Mouse (Mus musculus) CH12.LX (cell line): ENCODE measurements around the gene Thsd4.

Experiments
- CHD1 ChIP-seq: IDR thresholded peaks from 2 replicates; pipeline ENCODE4 v1.6.1; 2012; ENCODE audit warnings: low read depth, low read length, improper control_type of control experiment, inconsistent platforms
- CTCF ChIP-seq, 2 experiments: IDR thresholded peaks in 1 of 2; conservative IDR thresholded peaks in 1 of 2; 2 replicates each; pipeline ENCODE4 v1.5.1; 2011 to 2012; ENCODE audit warnings: low read depth in 2 of 2, low read length in 2 of 2, improper control_type of control experiment in 1 of 2, inconsistent platforms in 1 of 2, mild to moderate bottlenecking in 1 of 2, moderate library complexity in 1 of 2
- HCFC1 ChIP-seq: IDR thresholded peaks from 2 replicates; pipeline ENCODE4 v1.6.1; 2012; ENCODE audit warnings: low read depth, mild to moderate bottlenecking, inconsistent platforms, low read length, improper control_type of control experiment
- MAX ChIP-seq: IDR thresholded peaks from 2 replicates; pipeline ENCODE4 v1.6.1; 2011; ENCODE audit warnings: low read length, improper control_type of control experiment
- MEF2A ChIP-seq: IDR thresholded peaks from 2 replicates; pipeline ENCODE4 v1.6.1; 2014; ENCODE audit warnings: low read depth, mild to moderate bottlenecking, inconsistent platforms, low read length, improper control_type of control experiment, borderline replicate concordance
- MXI1 ChIP-seq: IDR thresholded peaks from 2 replicates; pipeline ENCODE4 v1.6.1; 2011; ENCODE audit warnings: mild to moderate bottlenecking, low read depth, low read length, improper control_type of control experiment
- NELFE ChIP-seq: IDR thresholded peaks from 2 replicates; pipeline ENCODE4 v1.6.1; 2011; ENCODE audit warnings: low read depth, low read length, improper control_type of control experiment
- NRF1 ChIP-seq: IDR thresholded peaks from 2 replicates; pipeline ENCODE4 v1.6.1; 2014; ENCODE audit warnings: low read depth, mild to moderate bottlenecking, inconsistent platforms, low read length, improper control_type of control experiment, moderate library complexity
- POLR2AphosphoS2 ChIP-seq: IDR thresholded peaks from 2 replicates; pipeline ENCODE4 v1.6.1; 2011; ENCODE audit warnings: low read depth, low read length, improper control_type of control experiment
- SIN3A ChIP-seq: IDR thresholded peaks from 2 replicates; pipeline ENCODE4 v1.6.1; 2012; ENCODE audit warnings: low read length, improper control_type of control experiment, inconsistent platforms
- USF1 ChIP-seq: IDR thresholded peaks from 2 replicates; pipeline ENCODE4 v1.6.1; 2014; ENCODE audit warnings: low read depth, mild to moderate bottlenecking, inconsistent platforms, low read length, improper control_type of control experiment
- ZC3H11A ChIP-seq: IDR thresholded peaks from 2 replicates; pipeline ENCODE4 v1.6.1; 2012; ENCODE audit warnings: low read depth, mild to moderate bottlenecking, inconsistent platforms, low read length, improper control_type of control experiment
- ZKSCAN1 ChIP-seq: IDR thresholded peaks from 2 replicates; pipeline ENCODE4 v1.6.1; 2012; ENCODE audit warnings: low read depth, inconsistent platforms, low read length, improper control_type of control experiment, borderline replicate concordance
- ZMIZ1 ChIP-seq: IDR thresholded peaks from 2 replicates; pipeline ENCODE4 v1.6.1; 2012; ENCODE audit warnings: low read depth, mild to moderate bottlenecking, inconsistent platforms, low read length, improper control_type of control experiment

DNA sequence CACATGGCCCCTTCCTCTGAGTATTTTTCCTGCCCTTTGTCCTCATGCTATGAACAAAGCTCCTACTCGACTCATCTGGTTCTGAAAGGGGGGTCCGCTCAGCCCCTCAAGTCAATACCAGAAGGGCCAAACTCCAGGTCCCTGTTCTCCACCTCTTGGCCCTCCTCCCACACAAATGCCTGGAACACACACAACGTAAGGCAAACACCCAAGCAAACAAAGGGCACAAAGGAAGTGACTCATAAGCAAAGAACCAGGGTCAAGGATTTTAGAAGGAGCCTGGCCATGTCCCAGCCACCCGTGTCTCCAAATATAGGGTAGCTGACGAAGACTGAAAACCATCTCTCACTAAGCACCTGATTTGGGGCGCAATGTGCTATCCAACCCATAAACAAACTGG, 19.6 kb downstream of the Thsd4 start:
- TF ChIP-seq USF1 (no peak), HCFC1 (no peak), CTCF (conservative IDR thresholded peaks at IDR 0.05 in 1 of 2, IDR thresholded peaks at IDR 0.05 in 1 of 2; ENCODE audit: low read depth in 2 of 2, low read length in 2 of 2) (no peak), SIN3A (no peak), MXI1 (no peak), POLR2AphosphoS2 (no peak), ZC3H11A (no peak), MEF2A (no peak), ZKSCAN1 (no peak), NRF1 (no peak), MAX (no peak), NELFE (no peak), CHD1 (no peak), ZMIZ1 (no peak)
